Mouse (Mus musculus) liver, adult 2 months (tissue): ENCODE data around the gene Ccdc13. TPM values are rescaled to one million over a fixed set of nuclear protein-coding genes. Genes with fewer than 3 reads are reported as not detected.
A peak's percentile ranks its signal among the peaks of the same experiment; 100 is the strongest.

Source experiments
- DNase-seq: peaks from one replicate; pipeline ENCODE4 v3.0.0-alpha.2; 2011; ENCODE audit warnings: low read depth, low spot score; ENCODE audit errors: extremely low read depth
- H3K27ac ChIP-seq: fragments of 200-500 bp; replicated peaks from 2 replicates; pipeline ENCODE4 v1.5.1; 2012; ENCODE audit warnings: low read depth, mild to moderate bottlenecking, control low read depth, inconsistent platforms, low read length; ENCODE audit not compliant: insufficient read depth
- H3K27me3 ChIP-seq: fragments of 200-500 bp; 2 replicates; pipeline ENCODE4 v1.6.1; 2012; ENCODE audit warnings: mild to moderate bottlenecking, moderate library complexity, low read length, inconsistent platforms; ENCODE audit not compliant: control insufficient read depth, insufficient read depth
- H3K36me3 ChIP-seq: fragments of 200-500 bp; 2 replicates; pipeline ENCODE4 v1.6.1; 2012; ENCODE audit warnings: low read length, inconsistent platforms; ENCODE audit not compliant: control insufficient read depth, insufficient read depth
- H3K4me1 ChIP-seq: fragments of 200-500 bp; 2 replicates; pipeline ENCODE4 v1.6.1; 2011; ENCODE audit warnings: low read length; ENCODE audit not compliant: control insufficient read depth, insufficient read depth
- H3K4me3 ChIP-seq: fragments of 200-500 bp; 2 replicates; pipeline ENCODE4 v1.5.1; 2011; ENCODE audit warnings: low read depth, mild to moderate bottlenecking, control low read depth, low read length, moderate library complexity; ENCODE audit not compliant: insufficient read depth
- H3K79me2 ChIP-seq: fragments of 200-500 bp; 2 replicates; pipeline ENCODE4 v1.6.1; 2012; ENCODE audit warnings: inconsistent platforms, mild to moderate bottlenecking, low read length, moderate library complexity; ENCODE audit not compliant: control insufficient read depth, insufficient read depth
- H3K9ac ChIP-seq: fragments of 200-500 bp; 2 replicates; pipeline ENCODE4 v1.6.1; 2012; ENCODE audit warnings: low read depth, mild to moderate bottlenecking, control low read depth, inconsistent platforms, low read length
- CTCF ChIP-seq: fragments of 200-500 bp; IDR thresholded peaks from 2 replicates; pipeline ENCODE4 v1.5.1; 2011; ENCODE audit warnings: low read depth, low read length, control low read depth
- POLR2A ChIP-seq: fragments of 200-500 bp; IDR thresholded peaks from 2 replicates; pipeline ENCODE4 v1.6.1; 2011; ENCODE audit warnings: low read length, control low read depth; ENCODE audit not compliant: insufficient read depth; ENCODE audit errors: extremely low read depth
- WGBS: fragments of 180-500 bp; shearing (Covaris S2); methylation state at CpG from one replicate; pipeline ENCODE4 v1.1.7; 2018; 5-methylcytosine and 5-hydroxymethylcytosine counted together
- polyA plus RNA-seq: library from polyadenylated mRNA; depleted of rRNA; stranded (reverse); fragments of >200 nt; gene quantifications from 2 replicates; pipeline ENCODE4 v1.2.3, GENCODE M21; 2012
- total RNA-seq: library from RNA; depleted of rRNA; stranded (reverse); fragments of >200 nt; gene quantifications from 2 replicates; pipeline ENCODE4 v1.2.3, GENCODE M21; 2014

Gene Ccdc13
- total and polyA plus RNA-seq, 2 experiments, result not detected

DNA sequence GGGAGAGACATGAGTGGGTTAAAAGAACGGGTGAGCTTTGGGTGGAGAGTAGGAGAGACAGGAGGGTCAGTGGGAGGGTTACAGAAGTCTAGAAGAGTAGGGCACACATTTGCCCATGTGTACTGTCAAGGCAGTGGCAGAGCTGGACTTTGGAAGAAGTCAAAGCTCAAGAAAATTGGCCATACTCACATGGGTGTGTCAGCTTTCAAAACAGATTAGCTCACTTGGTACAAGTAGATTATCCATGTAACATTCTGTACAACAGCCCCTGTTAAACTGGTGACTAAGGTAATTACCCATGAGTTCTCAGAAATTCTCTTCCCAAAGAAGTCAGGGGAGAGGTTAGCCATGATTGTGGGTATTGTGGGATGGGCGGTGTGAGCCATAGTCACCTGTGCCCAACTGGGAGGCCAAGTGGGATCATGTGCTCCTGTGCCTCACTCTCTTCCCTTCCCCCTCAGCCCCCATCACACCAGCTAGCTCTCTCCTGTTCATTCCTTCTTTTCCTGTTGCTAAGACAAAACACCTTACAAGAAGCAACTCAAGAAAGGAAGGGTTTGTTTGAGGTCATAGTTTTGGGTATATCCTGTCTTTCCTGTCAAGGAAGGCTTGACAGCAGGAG is 32.9 kb upstream of the Ccdc13 start:
- Histone ChIP-seq H3K4me1 (peaks cover 4% of the 10 kb centered on the region; the same call in 1 of the 2 replicates), H3K4me3 (no peak overlapping the region), H3K79me2 (no peaks in the 10 kb centered on the region), H3K27ac (no peak overlapping the region), H3K36me3 (no peaks in the 10 kb centered on the region), H3K27me3 (no peaks in the 10 kb centered on the region), H3K9ac (no peak overlapping the region)
- 83% methylated on average over 2 of the region's 2 CpGs for WGBS
- no peak for TF ChIP-seq POLR2A
- TF ChIP-seq CTCF, result no peak
- DNase-seq, result peak; percentile 80

DNA sequence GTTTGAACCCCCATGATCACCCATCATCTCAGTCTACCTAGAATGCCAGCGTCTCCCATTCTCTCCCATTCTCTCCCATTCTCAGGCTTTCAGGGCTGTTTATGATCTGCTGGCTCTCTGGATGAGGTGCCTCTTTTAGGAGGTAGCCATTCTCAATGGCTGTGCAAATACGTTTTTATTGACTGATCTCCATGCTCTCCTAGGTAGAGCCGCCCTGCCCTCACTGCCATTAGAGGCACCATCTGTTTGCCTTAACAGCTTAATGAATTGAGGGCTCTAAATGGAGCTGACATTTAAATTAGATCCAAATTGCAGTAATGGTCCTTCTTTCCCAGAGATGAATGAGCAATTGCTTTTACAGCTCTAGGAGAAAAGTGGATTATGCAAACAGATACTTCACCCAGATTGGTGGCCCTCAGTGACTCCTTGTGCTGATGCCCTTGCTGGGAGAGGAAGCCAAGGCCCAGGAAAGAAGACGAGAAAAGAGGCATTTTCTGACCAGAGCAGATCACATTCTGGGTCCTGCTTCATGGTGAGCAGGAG is 30.8 kb upstream of the Ccdc13 start:
- H3K27ac ChIP-seq, result no peak overlapping the region
- no peak overlapping the region for H3K4me3 ChIP-seq
- no peak for TF ChIP-seq POLR2A
- TF ChIP-seq CTCF, result no peak
- no peak for DNase-seq
- H3K9ac ChIP-seq, result no peak overlapping the region
- no peaks in the 10 kb centered on the region for H3K27me3 ChIP-seq
- H3K4me1 ChIP-seq, result peaks cover 4% of the 10 kb centered on the region; the same call in 1 of the 2 replicates
- H3K79me2 ChIP-seq, result no peaks in the 10 kb centered on the region
- no peaks in the 10 kb centered on the region for H3K36me3 ChIP-seq
- 79% methylated on average over 4 of the region's 4 CpGs for WGBS

DNA sequence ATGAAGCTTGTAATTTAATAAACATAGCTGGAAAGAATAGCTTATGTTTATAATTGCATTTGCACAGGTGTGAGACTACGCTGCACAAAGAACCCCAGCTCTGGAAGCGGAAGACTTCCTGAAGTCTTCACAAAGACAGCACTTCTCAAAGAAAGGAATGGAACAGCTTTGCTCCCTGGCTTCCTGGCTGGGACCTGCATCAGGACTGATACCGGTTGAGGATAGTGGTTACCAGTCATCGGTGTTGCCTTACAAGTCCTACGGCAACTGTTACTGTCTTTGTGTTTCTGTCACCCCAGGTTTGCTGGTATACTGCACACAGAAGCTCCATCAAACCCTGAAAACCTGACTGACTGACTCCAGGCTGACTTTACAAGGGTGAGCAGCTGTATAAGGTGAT is 30.2 kb upstream of the Ccdc13 start:
- Histone ChIP-seq H3K4me1 (peaks cover 4% of the 10 kb centered on the region; the same call in 1 of the 2 replicates), H3K27ac (no peak overlapping the region), H3K4me3 (no peak overlapping the region), H3K9ac (no peak overlapping the region), H3K27me3 (no peaks in the 10 kb centered on the region), H3K79me2 (no peaks in the 10 kb centered on the region), H3K36me3 (no peaks in the 10 kb centered on the region)
- no peak for DNase-seq
- WGBS, result 95% methylated on average over 5 of the region's 5 CpGs
- no peak for TF ChIP-seq CTCF
- TF ChIP-seq POLR2A, result no peak

DNA sequence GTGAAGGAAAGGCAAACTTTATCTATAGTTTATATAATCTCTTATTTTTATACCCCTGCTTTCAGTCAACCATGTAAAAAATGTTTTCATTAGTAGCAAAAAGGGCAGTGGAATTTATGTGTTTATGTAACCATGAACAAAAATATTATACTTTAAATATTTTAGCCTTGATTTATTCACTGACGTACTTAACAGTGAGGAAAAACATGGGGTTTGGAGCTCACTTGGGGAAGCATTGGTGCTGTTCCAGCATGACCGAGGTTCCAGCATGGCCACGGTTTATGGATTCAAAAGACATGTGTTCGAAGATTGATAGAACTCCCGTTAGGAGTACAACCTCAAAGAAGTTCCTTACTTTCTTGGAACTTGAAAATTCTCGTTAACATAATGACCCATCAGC is 29.0 kb upstream of the Ccdc13 start:
- H3K9ac ChIP-seq, result no peak overlapping the region
- H3K27me3 ChIP-seq, result no peaks in the 10 kb centered on the region
- WGBS, result 87% methylated on average over 6 of the region's 6 CpGs
- no peak overlapping the region for H3K4me3 ChIP-seq
- no peaks in the 10 kb centered on the region for H3K79me2 ChIP-seq
- H3K36me3 ChIP-seq, result no peaks in the 10 kb centered on the region
- no peak for TF ChIP-seq POLR2A
- TF ChIP-seq CTCF, result no peak
- peaks cover 4% of the 10 kb centered on the region; the same call in 1 of the 2 replicates for H3K4me1 ChIP-seq
- DNase-seq, result no peak
- H3K27ac ChIP-seq, result no peak overlapping the region

DNA sequence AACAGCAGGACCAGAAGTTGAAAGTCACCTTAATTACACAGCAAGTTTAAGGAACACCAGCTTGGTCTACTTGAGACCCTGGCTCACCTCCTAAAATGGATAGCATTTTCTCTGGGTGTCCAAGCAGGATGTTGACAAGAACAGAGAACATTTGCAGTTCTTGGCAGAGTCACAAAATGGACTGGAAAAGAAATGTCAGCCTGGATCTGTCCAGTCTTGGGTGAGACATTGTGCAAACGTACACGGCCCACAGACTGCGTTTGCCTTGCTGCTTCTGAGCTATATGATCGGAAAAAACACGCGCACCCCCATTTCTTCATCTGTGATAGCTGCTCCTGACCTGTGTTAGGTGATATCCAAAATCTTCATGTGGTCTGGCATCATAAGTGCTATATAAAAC is 28.4 kb upstream of the Ccdc13 start:
- no peak overlapping the region for H3K9ac ChIP-seq
- TF ChIP-seq POLR2A (no peak), CTCF (no peak)
- H3K4me3 ChIP-seq, result no peak overlapping the region
- H3K4me1 ChIP-seq, result peaks cover 4% of the 10 kb centered on the region; the same call in 1 of the 2 replicates
- 64% methylated on average over 6 of the region's 6 CpGs for WGBS
- no peaks in the 10 kb centered on the region for H3K36me3 ChIP-seq
- no peaks in the 10 kb centered on the region for H3K79me2 ChIP-seq
- H3K27me3 ChIP-seq, result no peaks in the 10 kb centered on the region
- no peak overlapping the region for H3K27ac ChIP-seq
- DNase-seq, result peak; percentile 33

DNA sequence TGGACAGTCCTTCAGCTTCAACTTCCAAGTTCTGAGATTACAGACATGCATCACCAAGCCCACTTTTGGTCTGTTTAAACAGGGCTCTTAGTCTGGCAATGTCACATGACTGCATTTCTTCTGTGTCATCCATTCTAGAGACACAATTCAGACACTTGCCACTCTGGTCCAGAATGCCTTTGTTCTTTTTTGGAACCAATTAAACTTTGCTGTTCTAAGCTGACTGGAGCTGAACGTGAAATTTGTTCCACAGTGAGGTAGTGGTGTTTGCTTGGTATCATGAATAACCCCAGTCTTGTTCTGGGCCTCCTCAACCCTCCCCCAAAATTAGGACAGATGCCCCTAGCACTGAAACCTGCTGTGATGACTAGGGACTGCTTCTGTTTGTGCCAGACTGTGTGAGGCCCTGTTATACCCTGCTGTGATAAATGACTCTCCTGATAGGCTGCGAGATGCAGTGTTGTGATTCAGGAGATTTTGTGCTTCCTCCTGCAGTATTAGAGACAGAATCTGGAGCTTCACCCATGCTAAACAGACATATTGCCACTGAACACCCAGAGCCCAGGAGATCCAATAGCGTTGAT is 26.3 kb upstream of the Ccdc13 start:
- H3K27me3 ChIP-seq, result no peaks in the 10 kb centered on the region
- no peaks in the 10 kb centered on the region for H3K4me1 ChIP-seq
- no peak for DNase-seq
- 66% methylated on average over 3 of the region's 3 CpGs for WGBS
- H3K4me3 ChIP-seq, result no peak overlapping the region
- no peaks in the 10 kb centered on the region for H3K36me3 ChIP-seq
- no peak overlapping the region for H3K27ac ChIP-seq
- no peak overlapping the region for H3K9ac ChIP-seq
- TF ChIP-seq POLR2A, result no peak
- TF ChIP-seq CTCF, result no peak
- H3K79me2 ChIP-seq, result no peaks in the 10 kb centered on the region
